Mouse (Mus musculus) MEL (cell line): Measurements from ENCODE around the gene Gm49776. TPM values are rescaled to one million over a fixed set of nuclear protein-coding genes. Genes with fewer than 3 reads are reported as not detected.

Source experiments
- DNase-seq: peaks from one replicate; pipeline ENCODE4 v3.0.0; 2011; ENCODE audit warnings: low read depth, low spot score
- H3K27ac ChIP-seq: 2 replicates; pipeline ENCODE4 v1.5.1; 2012; ENCODE audit warnings: low read depth, mild to moderate bottlenecking, control low read depth, low read length, moderate library complexity; ENCODE audit not compliant: control insufficient read depth
- H3K27me3 ChIP-seq, 2 experiments: fragments of 150-350 bp in 1 of 2; sonication (generic) in 1 of 2; 2 replicates each; pipeline ENCODE4 v1.6.1; 2012; ENCODE audit warnings: low read length in 2 of 2, mild to moderate bottlenecking in 2 of 2, improper control_type of control experiment in 1 of 2, moderate library complexity in 1 of 2; ENCODE audit not compliant: insufficient read depth in 2 of 2, control insufficient read depth in 1 of 2
- H3K36me3 ChIP-seq, 2 experiments: 2 replicates each; pipeline ENCODE4 v1.6.1; 2012 to 2014; ENCODE audit warnings: low read length in 2 of 2, improper control_type of control experiment in 1 of 2, inconsistent platforms in 1 of 2, mild to moderate bottlenecking in 1 of 2; ENCODE audit not compliant: insufficient read depth in 2 of 2, control insufficient read depth in 1 of 2
- H3K4me1 ChIP-seq, 2 experiments: fragments of 150-350 bp in 1 of 2; sonication (generic) in 1 of 2; 2 replicates each; pipeline ENCODE4 v1.6.1; 2012; ENCODE audit warnings: low read length in 2 of 2, improper control_type of control experiment in 1 of 2, mild to moderate bottlenecking in 1 of 2; ENCODE audit not compliant: insufficient read depth in 2 of 2, control insufficient read depth in 1 of 2
- H3K4me3 ChIP-seq, 2 experiments: fragments of 150-350 bp in 1 of 2; sonication (generic) in 1 of 2; 2 replicates each; pipeline ENCODE4 v1.5.1; 2012; ENCODE audit warnings: low read depth in 2 of 2, low read length in 2 of 2, mild to moderate bottlenecking in 2 of 2, moderate library complexity in 2 of 2, control low read depth in 1 of 2, improper control_type of control experiment in 1 of 2; ENCODE audit not compliant: control insufficient read depth in 1 of 2, insufficient read depth in 1 of 2
- H3K79me2 ChIP-seq: 2 replicates; pipeline ENCODE4 v1.6.1; 2012; ENCODE audit warnings: mild to moderate bottlenecking, low read length, moderate library complexity; ENCODE audit not compliant: control insufficient read depth, poor library complexity, insufficient read depth
- H3K9ac ChIP-seq: 2 replicates; pipeline ENCODE4 v1.6.1; 2012; ENCODE audit warnings: low read depth, mild to moderate bottlenecking, control low read depth, low read length, moderate library complexity; ENCODE audit not compliant: control insufficient read depth, poor library complexity, severe bottlenecking
- H3K9me3 ChIP-seq: fragments of 150-350 bp; sonication (generic); replicated peaks from 2 replicates; pipeline ENCODE4 v1.6.1; 2012; ENCODE audit warnings: mild to moderate bottlenecking, low read length, improper control_type of control experiment, moderate library complexity; ENCODE audit not compliant: insufficient read depth
- CTCF ChIP-seq, 3 experiments: IDR thresholded peaks in 2 of 3; conservative IDR thresholded peaks in 1 of 3; 2 replicates each; pipeline ENCODE4 v1.5.1; 2011 to 2012; ENCODE audit warnings: low read length in 3 of 3, low read depth in 2 of 3, mild to moderate bottlenecking in 2 of 3, improper control_type of control experiment in 1 of 3, inconsistent platforms in 1 of 3, mixed read lengths in 1 of 3, moderate library complexity in 1 of 3; ENCODE audit not compliant: control insufficient read depth in 1 of 3, insufficient read depth in 1 of 3, poor library complexity in 1 of 3, severe bottlenecking in 1 of 3
- E2F4 ChIP-seq: IDR thresholded peaks from 2 replicates; pipeline ENCODE4 v1.6.1; 2011; ENCODE audit warnings: low read depth, low read length, improper control_type of control experiment, borderline replicate concordance
- ETS1 ChIP-seq: IDR thresholded peaks from 2 replicates; pipeline ENCODE4 v1.6.1; 2012; ENCODE audit warnings: low read depth, mild to moderate bottlenecking, inconsistent platforms, low read length, improper control_type of control experiment, moderate library complexity
- GABPA ChIP-seq: IDR thresholded peaks from 2 replicates; pipeline ENCODE4 v1.6.1; 2012; ENCODE audit warnings: low read depth, mild to moderate bottlenecking, inconsistent platforms, low read length, improper control_type of control experiment, moderate library complexity
- GATA1 ChIP-seq: IDR thresholded peaks from 2 replicates; pipeline ENCODE4 v1.6.1; 2011; ENCODE audit warnings: low read depth, low read length, improper control_type of control experiment
- JUND ChIP-seq: IDR thresholded peaks from 2 replicates; pipeline ENCODE4 v1.6.1; 2011; ENCODE audit warnings: low read depth, mild to moderate bottlenecking, improper control_type of control experiment, low read length
- MAX ChIP-seq: IDR thresholded peaks from 2 replicates; pipeline ENCODE4 v1.6.1; 2011; ENCODE audit warnings: low read length, improper control_type of control experiment
- MAZ ChIP-seq: IDR thresholded peaks from 2 replicates; pipeline ENCODE4 v1.6.1; 2012; ENCODE audit warnings: low read depth, mild to moderate bottlenecking, inconsistent platforms, low read length, improper control_type of control experiment
- MEF2A ChIP-seq: IDR thresholded peaks from 2 replicates; pipeline ENCODE4 v1.6.1; 2014; ENCODE audit warnings: low read depth, mild to moderate bottlenecking, inconsistent platforms, low read length, improper control_type of control experiment; ENCODE audit not compliant: poor library complexity, insufficient replicate concordance, severe bottlenecking; ENCODE audit errors: extremely low read depth
- MYB ChIP-seq: IDR thresholded peaks from 2 replicates; pipeline ENCODE4 v1.6.1; 2011; ENCODE audit warnings: mild to moderate bottlenecking, low read depth, low read length, improper control_type of control experiment
- MYC ChIP-seq: IDR thresholded peaks from 2 replicates; pipeline ENCODE4 v1.6.1; 2011; ENCODE audit warnings: low read depth, mild to moderate bottlenecking, low read length, improper control_type of control experiment, moderate library complexity
- POLR2AphosphoS2 ChIP-seq: IDR thresholded peaks from 2 replicates; pipeline ENCODE4 v1.6.1; 2011; ENCODE audit warnings: low read length, improper control_type of control experiment
- POLR2AphosphoS5 ChIP-seq: IDR thresholded peaks from 2 replicates; pipeline ENCODE4 v1.6.1; 2012; ENCODE audit warnings: low read depth, borderline replicate concordance, mild to moderate bottlenecking, inconsistent platforms, low read length, moderate library complexity, mixed read lengths
- RCOR1 ChIP-seq: IDR thresholded peaks from 2 replicates; pipeline ENCODE4 v1.6.1; 2012; ENCODE audit warnings: low read depth, mild to moderate bottlenecking, inconsistent platforms, low read length, improper control_type of control experiment
- TCF12 ChIP-seq: IDR thresholded peaks from 2 replicates; pipeline ENCODE4 v1.6.1; 2014; ENCODE audit warnings: low read depth, mild to moderate bottlenecking, inconsistent platforms, low read length, improper control_type of control experiment, moderate library complexity
- UBTF ChIP-seq: IDR thresholded peaks from 2 replicates; pipeline ENCODE4 v1.6.1; 2012; ENCODE audit warnings: low read depth, mild to moderate bottlenecking, inconsistent platforms, low read length, improper control_type of control experiment, moderate library complexity, borderline replicate concordance; ENCODE audit not compliant: insufficient read depth
- ZMIZ1 ChIP-seq: IDR thresholded peaks from 2 replicates; pipeline ENCODE4 v1.6.1; 2012; ENCODE audit warnings: low read depth, mild to moderate bottlenecking, inconsistent platforms, low read length, improper control_type of control experiment, moderate library complexity
- polyA plus RNA-seq, 2 experiments: library from polyadenylated mRNA; stranded (reverse) in 1 of 2; unstranded in 1 of 2; fragments of >175 nt in 1 of 2; fragments of >200 nt in 1 of 2; gene quantifications; 2 replicates each; pipeline versions ENCODE4 v1.2.1 to v1.2.4; 2012; ENCODE audit warnings: low replicate concordance in 2 of 2, low read depth in 1 of 2; ENCODE audit not compliant: insufficient read length in 2 of 2, insufficient read depth in 1 of 2, missing spikeins in 1 of 2
- total RNA-seq: library from RNA; depleted of rRNA; stranded (reverse); fragments of 300-350 nt; gene quantifications from 2 replicates; pipeline ENCODE4 v1.2.3, GENCODE M21; 2012

Gene Gm49776
- total and polyA plus RNA-seq, 3 experiments = 0.77 to 32.7 TPM; not detected in 1

DNA sequence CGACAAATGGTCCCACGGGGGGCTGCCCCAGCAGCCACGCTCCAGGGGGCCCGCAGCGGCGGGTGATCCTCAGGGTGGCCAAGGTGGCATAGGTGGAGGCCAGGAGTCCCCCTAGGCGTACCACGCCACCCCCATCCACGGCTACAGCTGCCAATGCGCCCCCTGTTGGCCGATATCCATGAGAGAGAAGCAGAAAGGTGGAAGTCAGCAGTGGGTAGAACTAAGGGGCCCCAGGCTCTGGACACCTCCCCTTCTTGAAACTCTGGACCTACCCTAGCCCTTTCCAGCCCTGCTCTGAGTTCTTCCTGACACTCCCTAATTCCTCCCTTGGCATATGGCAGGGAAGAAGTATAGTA, 36.6 kb downstream of the Gm49776 start:
- DNase-seq = peak; percentile 26
- Histone ChIP-seq H3K4me1 (no peaks in the 10 kb centered on the region), H3K9ac (no peak overlapping the region), H3K27ac (no peak overlapping the region), H3K79me2 (no peaks in the 10 kb centered on the region), H3K9me3 (no peaks in the 10 kb centered on the region), H3K4me3 (no peak overlapping the region), H3K36me3 (no peaks in the 10 kb centered on the region), H3K27me3 (no peaks in the 10 kb centered on the region)
- TF ChIP-seq CTCF (IDR thresholded peaks at IDR 0.05 in 2 of 3, conservative IDR thresholded peaks at IDR 0.05 in 1 of 3; ENCODE audit: control insufficient read depth in 1 of 3, insufficient read depth in 1 of 3, low read depth in 2 of 3, low read length in 3 of 3, poor library complexity in 1 of 3, severe bottlenecking in 1 of 3) (peak; percentile 11 to 67 (median 48); a peak in 4 of 6 replicates), JUND (no peak)

DNA sequence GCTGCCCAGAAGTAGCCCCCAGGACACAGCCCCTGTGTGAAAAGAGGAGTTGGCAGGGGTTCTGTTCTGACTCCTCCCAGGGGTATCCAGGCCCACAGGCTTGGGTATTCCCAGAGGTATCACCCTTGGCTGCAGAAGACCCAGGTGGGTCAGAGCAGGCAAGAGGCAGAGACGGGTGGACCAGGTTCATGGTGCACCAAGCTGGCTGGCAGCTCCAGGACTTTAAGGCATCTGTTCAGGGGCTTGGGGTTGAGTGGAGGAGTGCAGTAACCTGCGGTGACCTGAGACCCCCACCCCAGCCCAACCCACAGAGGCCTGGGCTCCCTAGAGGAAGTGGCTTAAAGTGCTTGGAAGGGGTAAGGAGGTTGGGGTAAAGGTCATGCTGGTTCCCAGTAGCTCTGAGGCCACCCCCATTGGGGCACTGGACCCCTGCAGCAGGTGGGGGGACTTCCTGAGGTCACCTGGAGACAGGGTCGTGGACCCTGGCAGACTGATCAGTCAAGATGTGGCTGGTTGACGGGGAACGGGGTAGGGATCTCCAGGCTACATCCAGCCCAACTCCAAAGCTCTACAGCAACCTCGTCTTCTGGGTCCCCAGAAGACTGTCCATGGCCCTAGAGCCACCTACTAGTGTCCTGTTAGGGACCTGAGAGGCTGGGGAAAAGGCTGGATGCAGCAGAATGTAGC, 37.1 kb downstream of the Gm49776 start:
- no peak for TF ChIP-seq MEF2A
- TF ChIP-seq MAX = no peak
- no peak for TF ChIP-seq E2F4
- TF ChIP-seq ETS1 = no peak
- no peak for TF ChIP-seq POLR2AphosphoS5
- no peak for TF ChIP-seq GATA1
- TF ChIP-seq UBTF = no peak
- no peak for TF ChIP-seq RCOR1
- TF ChIP-seq MYC = no peak
- no peak for TF ChIP-seq MAZ
- TF ChIP-seq POLR2AphosphoS2 = no peak
- no peak for TF ChIP-seq MYB
- TF ChIP-seq GABPA = no peak
- no peak for TF ChIP-seq JUND
- TF ChIP-seq ZMIZ1 = no peak
- TF ChIP-seq TCF12 = no peak
- Histone ChIP-seq H3K36me3 (no peaks in the 10 kb centered on the region), H3K27ac (no peak overlapping the region), H3K27me3 (no peaks in the 10 kb centered on the region), H3K79me2 (no peaks in the 10 kb centered on the region), H3K9ac (no peak overlapping the region), H3K4me3 (no peak overlapping the region), H3K9me3 (no peaks in the 10 kb centered on the region), H3K4me1 (no peaks in the 10 kb centered on the region)
- DNase-seq = no peak
